Mouse (Mus musculus): ENCODE data around the gene Kcnj14. TPM values are rescaled to one million over a fixed set of nuclear protein-coding genes. Genes with fewer than 3 reads are reported as not detected.

The Kcnj14 gene
- 1 to 10 TPM; 2.2 to 2.6 TPM for total RNA-seq (2021)
- long read RNA-seq, experiment 1, partial matches to known transcripts: 2 of 3 reads
- long read RNA-seq, experiment 1, other reads (novel, unspliced or antisense): 0 of 3 reads
- long read RNA-seq, experiment 2, partial matches to known transcripts: 2 of 3 reads
- long read RNA-seq, experiment 2, other reads (novel, unspliced or antisense): 1 of 3 reads

- DNase-seq (ENCODE audit: low spot score in 2 of 2): no peak
Measured at GRCm38 (mm10) chr7:45824598-45824997, at the start of gene Kcnj14. Kcnj14 (minus strand) TSS chr7:45824782.

- DNase-seq (ENCODE audit: low spot score in 2 of 2): peak; percentile 36 to 55
Measured at GRCm38 (mm10) chr7:45873061-45873947, 48.7 kb upstream of the Kcnj14 start.

GRCm38 (mm10) chr7:45872624-45873023 lies 48.0 kb upstream of the Kcnj14 start, which contains the start of gene Kdelr1:
Kdelr1 (plus strand) TSS chr7:45872772.
- peak; percentile 88 to 90 for DNase-seq (ENCODE audit: low spot score in 2 of 2)

- peak in 1 of 2 experiments; percentile 12 for DNase-seq (ENCODE audit: low spot score in 2 of 2)
Measured at GRCm38 (mm10) chr7:45870282-45871058, 45.9 kb upstream of the Kcnj14 start.

GRCm38 (mm10) chr7:45869787-45870186 lies 45.2 kb upstream of the Kcnj14 start:
- no peak for DNase-seq (ENCODE audit: low spot score in 2 of 2)

GRCm38 (mm10) chr7:45869107-45869670 lies 44.6 kb upstream of the Kcnj14 start:
- DNase-seq (ENCODE audit: low spot score in 2 of 2): no peak

GRCm38 (mm10) chr7:45867871-45868270 lies 43.3 kb upstream of the Kcnj14 start:
- no peak for DNase-seq (ENCODE audit: low spot score in 2 of 2)

- peak; percentile 64 to 76 for DNase-seq (ENCODE audit: low spot score in 2 of 2)
Measured at GRCm38 (mm10) chr7:45865925-45866910, 41.6 kb upstream of the Kcnj14 start.

GRCm38 (mm10) chr7:45864435-45864834 lies 39.9 kb upstream of the Kcnj14 start:
- DNase-seq (ENCODE audit: low spot score in 2 of 2): no peak

- no peak for DNase-seq (ENCODE audit: low spot score in 2 of 2)
Measured at GRCm38 (mm10) chr7:45862804-45863203, 38.2 kb upstream of the Kcnj14 start.

GRCm38 (mm10) chr7:45859008-45859407 lies 34.4 kb upstream of the Kcnj14 start:
- no peak for DNase-seq (ENCODE audit: low spot score in 2 of 2)

- no peak for DNase-seq (ENCODE audit: low spot score in 2 of 2)
Measured at GRCm38 (mm10) chr7:45856950-45857901, 32.6 kb upstream of the Kcnj14 start.

GRCm38 (mm10) chr7:45853089-45853488 lies 28.5 kb upstream of the Kcnj14 start:
- DNase-seq (ENCODE audit: low spot score in 2 of 2): no peak

- no peak for DNase-seq (ENCODE audit: low spot score in 2 of 2)
Measured at GRCm38 (mm10) chr7:45850661-45851060, 26.1 kb upstream of the Kcnj14 start.

GRCm38 (mm10) chr7:45848447-45849027 lies 24.0 kb upstream of the Kcnj14 start:
- DNase-seq (ENCODE audit: low spot score in 2 of 2): no peak

- no peak for DNase-seq (ENCODE audit: low spot score in 2 of 2)
Measured at GRCm38 (mm10) chr7:45842950-45843744, 18.6 kb upstream of the Kcnj14 start.

GRCm38 (mm10) chr7:45833924-45834323 lies 9.3 kb upstream of the Kcnj14 start:
- no peak for DNase-seq (ENCODE audit: low spot score in 2 of 2)

All from left cerebral cortex, adult 18-20 months (tissue).